Mouse (Mus musculus): ENCODE results near the gene Zgrf1.

- no peak for TF ChIP-seq EP300 (IDR thresholded peaks at IDR 0.05; ENCODE audit: insufficient read depth, low read depth, low read length)
- TF ChIP-seq POLR2A (IDR thresholded peaks at IDR 0.05; ENCODE audit: insufficient read depth, low read length) = no peak
- no peak for TF ChIP-seq CTCF (IDR thresholded peaks at IDR 0.05; ENCODE audit: low read depth, low read length)
These were observed 25.7 kb upstream of the Zgrf1 start for GRCm38 (mm10) chr3:127527465-127528034.

Measured in ES-Bruce4 (cell line).